9 mouse cellular contexts compared by ENCODE assay signal in genomic region chr14:106011991-106012427, GRCm38 (mm10).
A peak's percentile ranks its signal among the peaks of the same experiment; 100 is the strongest.
DNase-seq lines count a peak whose midpoint lies in the region; ATAC-seq and TF ChIP-seq lines count a peak whose summit lies in the region.
"Had no signal": no experiment of that assay in that cellular context is flagged by ENCODE, and none has a peak within 500 bp of the region (broad histone marks: within the 10 kb centered on the region; RNA-seq: fewer than 3 reads in every experiment).

No protein-coding gene starts in this region.

- peak; percentile 98 for ATAC-seq in Patski
- no peak for ATAC-seq in midbrain, embryonic 15.5 days (replicated peaks)
- no peak for ATAC-seq in neural tube, embryonic 15.5 days (ENCODE audit: low FRiP score)

- H3K4me1 ChIP-seq in heart, embryonic 10.5 days = no peaks in the 10 kb centered on the region
- H3K4me1 ChIP-seq in midbrain, embryonic 15.5 days = no peaks in the 10 kb centered on the region
- no peaks in the 10 kb centered on the region for H3K4me1 ChIP-seq in midbrain, embryonic 10.5 days
- no peaks in the 10 kb centered on the region for H3K4me1 ChIP-seq in neural tube, embryonic 15.5 days

- no peaks in the 10 kb centered on the region for H3K27me3 ChIP-seq in heart, embryonic 10.5 days (ENCODE audit: insufficient read depth, poor library complexity, severe bottlenecking)
- H3K27me3 ChIP-seq in Patski = no peaks in the 10 kb centered on the region
- no peaks in the 10 kb centered on the region for H3K27me3 ChIP-seq in midbrain, embryonic 15.5 days (replicated peaks)
- no peaks in the 10 kb centered on the region for H3K27me3 ChIP-seq in midbrain, embryonic 10.5 days (ENCODE audit: low read depth, poor library complexity, severe bottlenecking)
- H3K27me3 ChIP-seq in neural tube, embryonic 15.5 days (replicated peaks) = no peaks in the 10 kb centered on the region
- H3K27me3 ChIP-seq: embryonic facial prominence, embryonic 13.5 days had no signal

- no peaks in the 10 kb centered on the region for H3K9me3 ChIP-seq in heart, embryonic 10.5 days
- no peaks in the 10 kb centered on the region for H3K9me3 ChIP-seq in midbrain, embryonic 15.5 days
- no peaks in the 10 kb centered on the region for H3K9me3 ChIP-seq in midbrain, embryonic 10.5 days (replicated peaks)
- no peaks in the 10 kb centered on the region for H3K9me3 ChIP-seq in neural tube, embryonic 15.5 days (replicated peaks)
- H3K9me3 ChIP-seq: embryonic facial prominence, embryonic 13.5 days had no signal

- DNase-seq in heart, adult 11 months = peak; percentile 96
- no peak for DNase-seq in heart, embryonic 10.5 days (ENCODE audit: low spot score)
- DNase-seq in Patski (ENCODE audit: low read depth, low spot score) = peak; percentile 41
- DNase-seq in gastrocnemius, postnatal 25 days = peak; percentile 73
- DNase-seq in left cerebral cortex, postnatal 36 days (ENCODE audit: low spot score in 2 of 2) = peak; percentile 16 to 42
- DNase-seq in midbrain, embryonic 10.5 days (ENCODE audit: low spot score) = no peak

- intact Hi-C loops in left cerebral cortex, postnatal 36 days (cut with DNase I) = no loop called here

- H3K9ac ChIP-seq in midbrain, embryonic 15.5 days = no peak overlapping the region
- no peak overlapping the region for H3K9ac ChIP-seq in neural tube, embryonic 15.5 days (replicated peaks)
- H3K9ac ChIP-seq: embryonic facial prominence, embryonic 13.5 days had no signal

- WGBS in heart, embryonic 10.5 days = 81% methylated on average over 6 of the region's 6 CpGs
- 89% methylated on average over 6 of the region's 6 CpGs for WGBS in midbrain, embryonic 15.5 days
- 91% methylated on average over 6 of the region's 6 CpGs for WGBS in midbrain, embryonic 10.5 days
- WGBS in neural tube, embryonic 15.5 days = 83% methylated on average over 6 of the region's 6 CpGs

- H3K4me2 ChIP-seq in midbrain, embryonic 15.5 days = no peak overlapping the region
- H3K4me2 ChIP-seq in neural tube, embryonic 15.5 days = no peak overlapping the region
- H3K4me2 ChIP-seq: embryonic facial prominence, embryonic 13.5 days had no signal

- in situ Hi-C loops in Patski (cut with MboI; ENCODE audit: low pct_unique_long_range_greater_than_20kb) = no loop called here

- no peak for TF ChIP-seq CTCF in Patski (IDR thresholded peaks at IDR 0.05)

- H3K4me3 ChIP-seq in heart, embryonic 10.5 days = no peak overlapping the region
- no peak overlapping the region for H3K4me3 ChIP-seq in midbrain, embryonic 15.5 days
- no peak overlapping the region for H3K4me3 ChIP-seq in midbrain, embryonic 10.5 days
- H3K4me3 ChIP-seq in neural tube, embryonic 15.5 days (replicated peaks) = no peak overlapping the region
- H3K4me3 ChIP-seq: embryonic facial prominence, embryonic 13.5 days had no signal

- CTCF ChIA-PET in Patski (lab: Charles Lee) = interaction anchor here (0.9 kb wide), 1 partner anchor 33 kb away, joined by 3 read pairs; no protein-coding TSS in a partner anchor

- H3K27ac ChIP-seq in heart, embryonic 10.5 days = no peak overlapping the region
- H3K27ac ChIP-seq in midbrain, embryonic 15.5 days = no peak overlapping the region
- H3K27ac ChIP-seq in midbrain, embryonic 10.5 days (replicated peaks) = no peak overlapping the region
- no peak overlapping the region for H3K27ac ChIP-seq in neural tube, embryonic 15.5 days (replicated peaks)
- H3K27ac ChIP-seq: embryonic facial prominence, embryonic 13.5 days had no signal

- POLR2A ChIA-PET in Patski (lab: Charles Lee) = no interaction called here

- H3K36me3 ChIP-seq in heart, embryonic 10.5 days = no peaks in the 10 kb centered on the region
- no peaks in the 10 kb centered on the region for H3K36me3 ChIP-seq in midbrain, embryonic 15.5 days (replicated peaks)
- H3K36me3 ChIP-seq in midbrain, embryonic 10.5 days = no peaks in the 10 kb centered on the region
- no peaks in the 10 kb centered on the region for H3K36me3 ChIP-seq in neural tube, embryonic 15.5 days
- H3K36me3 ChIP-seq: embryonic facial prominence, embryonic 13.5 days had no signal

Comparison
In these comparisons a context has a peak if more than half of its experiments do, and no peak if none do; other contexts are left out.
1. DNase-seq: peak in heart, adult 11 months (single experiment), Patski (single experiment), gastrocnemius, postnatal 25 days (single experiment) and left cerebral cortex, postnatal 36 days (2 of 2); none in heart, embryonic 10.5 days (single experiment) and midbrain, embryonic 10.5 days (single experiment).